Mouse (Mus musculus) small intestine, adult 2 months (tissue): ENCODE measurements around the gene Srsf4.

ENCODE experiments used
- CTCF ChIP-seq: fragments of 200-500 bp; IDR thresholded peaks from 2 replicates; pipeline ENCODE4 v1.5.1; 2012; ENCODE audit warnings: low read depth, mild to moderate bottlenecking, control low read depth, inconsistent platforms, low read length, moderate library complexity, mixed read lengths; ENCODE audit not compliant: insufficient replicate concordance, insufficient read length; ENCODE audit errors: extremely low read depth
- POLR2A ChIP-seq: fragments of 200-500 bp; IDR thresholded peaks from 2 replicates; pipeline ENCODE4 v1.6.1; 2012; ENCODE audit warnings: low read depth, mild to moderate bottlenecking, control low read depth, inconsistent platforms, low read length, moderate library complexity

GRCm38 (mm10) chr4:131947848-131948247 lies 74.4 kb downstream of the Srsf4 start:
- no peak for TF ChIP-seq CTCF
- TF ChIP-seq POLR2A = no peak
